Mouse (Mus musculus): Measurements from ENCODE around the gene Cdh13.
A peak's percentile ranks its signal among the peaks of the same experiment; 100 is the strongest.

DNA sequence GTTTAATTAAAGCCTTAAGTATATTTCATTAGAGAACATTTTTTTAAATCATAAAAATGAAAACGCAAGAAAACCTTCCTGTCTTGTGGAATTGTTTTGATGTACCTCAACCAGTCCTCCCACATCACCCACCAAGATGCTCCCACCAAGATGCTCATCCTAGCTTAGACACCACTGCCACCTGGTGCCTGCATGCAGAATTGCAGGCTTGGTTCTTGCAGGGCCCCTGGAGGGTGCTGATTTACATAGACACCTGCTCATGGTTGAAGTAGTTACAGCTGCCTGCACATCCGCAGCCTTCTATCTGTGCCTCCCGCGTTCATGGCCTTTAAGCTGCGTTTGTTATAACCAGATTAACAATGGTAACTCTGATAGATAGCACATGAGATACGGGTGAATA is 566.8 kb downstream of the Cdh13 start:
- TF ChIP-seq CTCF (IDR thresholded peaks at IDR 0.05; ENCODE audit: insufficient read depth, low read length) (peak; percentile 92), POLR2A (IDR thresholded peaks at IDR 0.05; ENCODE audit: borderline replicate concordance, extremely low read depth, low read depth, low read length) (no peak)
